Mouse (Mus musculus) thymus, adult 2 months (tissue): ENCODE data around the gene Tbpl1.

ENCODE experiments used
- CTCF ChIP-seq: fragments of 200-500 bp; IDR thresholded peaks from 2 replicates; pipeline ENCODE4 v1.5.1; 2012; ENCODE audit warnings: mild to moderate bottlenecking, control low read depth, low read length, moderate library complexity, borderline replicate concordance; ENCODE audit not compliant: control insufficient read depth, poor library complexity, insufficient read depth; ENCODE audit errors: extremely low read depth
- POLR2A ChIP-seq: fragments of 200-500 bp; IDR thresholded peaks from 2 replicates; pipeline ENCODE4 v1.6.1; 2012; ENCODE audit warnings: mild to moderate bottlenecking, low read length, control low read depth, moderate library complexity; ENCODE audit not compliant: control insufficient read depth, poor library complexity, insufficient read depth; ENCODE audit errors: extremely low read depth

- no peak for TF ChIP-seq POLR2A
- no peak for TF ChIP-seq CTCF
These were observed 6.6 kb downstream of the Tbpl1 start for GRCm38 (mm10) chr10:22725166-22725565.
